Mouse (Mus musculus) midbrain, embryonic 14.5 days (tissue): ENCODE results near the gene Gm28729. TPM values are rescaled to one million over a fixed set of nuclear protein-coding genes. Genes with fewer than 3 reads are reported as not detected.
"Not testable (repeated sequence)": the region's sequence is repeated elsewhere in the genome, so short reads cannot be mapped to it uniquely, and the experiment has no call there.

Experiments
- ATAC-seq: fragments of 200-750 bp; cut with Nextera tagmentation; 2 replicates; pipeline ENCODE4 v1.8.0; 2017; ENCODE audit warnings: moderate number of reproducible peaks, moderate library complexity; ENCODE audit not compliant: low FRiP score, low TSS enrichment
- DNase-seq: peaks from one replicate; pipeline ENCODE4 v3.0.0-alpha.2; 2015
- H3K27ac ChIP-seq: fragments of 300-500 bp; sonication (generic); replicated peaks from 2 replicates; pipeline ENCODE4 v1.5.1; 2014; ENCODE audit warnings: mild to moderate bottlenecking, low read depth, low read length, moderate library complexity
- H3K27me3 ChIP-seq: fragments of 300-500 bp; sonication (generic); 2 replicates; pipeline ENCODE4 v1.6.1; 2014; ENCODE audit warnings: low read length, control low read depth, mixed read lengths; ENCODE audit not compliant: control insufficient read depth, insufficient read depth
- H3K36me3 ChIP-seq: fragments of 300-500 bp; sonication (generic); 2 replicates; pipeline ENCODE4 v1.6.1; 2014; ENCODE audit warnings: low read length, control low read depth; ENCODE audit not compliant: control insufficient read depth, insufficient read depth
- H3K4me1 ChIP-seq: fragments of 300-500 bp; sonication (generic); 2 replicates; pipeline ENCODE4 v1.6.1; 2014; ENCODE audit warnings: mild to moderate bottlenecking, antibody characterized with exemption, low read length, control low read depth; ENCODE audit not compliant: control insufficient read depth, insufficient read depth
- H3K4me2 ChIP-seq: fragments of 300-500 bp; sonication (generic); 2 replicates; pipeline ENCODE4 v1.6.1; 2014; ENCODE audit warnings: mild to moderate bottlenecking, low read length, moderate library complexity
- H3K4me3 ChIP-seq: fragments of 300-500 bp; sonication (generic); replicated peaks from 2 replicates; pipeline ENCODE4 v1.5.1; 2014; ENCODE audit warnings: low read depth, low read length
- H3K9ac ChIP-seq: fragments of 300-500 bp; sonication (generic); replicated peaks from 2 replicates; pipeline ENCODE4 v1.6.1; 2014; ENCODE audit warnings: mild to moderate bottlenecking, low read length, moderate library complexity
- H3K9me3 ChIP-seq: fragments of 300-500 bp; sonication (generic); 2 replicates; pipeline ENCODE4 v1.6.1; 2016; ENCODE audit warnings: low read length, control low read depth, mixed read lengths; ENCODE audit not compliant: control insufficient read depth
- WGBS: fragments of 180-500 bp; shearing (Covaris S2); extraction: QIAGEN DNeasy Blood & Tissue Kit; methylation state at CpG from one replicate; pipeline ENCODE4 v1.1.7; 2014; 5-methylcytosine and 5-hydroxymethylcytosine counted together
- polyA plus RNA-seq: library from polyadenylated mRNA; unstranded; fragments of >200 nt; fragmentation: Nextera tagmentation; extraction: Ambion mirVana; gene quantifications from 2 replicates; pipeline ENCODE4 v1.2.1, GENCODE M21; 2014

The Gm28729 gene
- polyA plus RNA-seq, 1 experiment from 2014 or later, result not detected

- no peaks in the 10 kb centered on the region; the same call in 1 of the 2 replicates for H3K4me1 ChIP-seq
- peaks cover 28% of the 10 kb centered on the region for H3K36me3 ChIP-seq
- peak overlapping the region; percentile 22; the same call in 1 of the 2 replicates for H3K4me3 ChIP-seq
- H3K4me2 ChIP-seq, result peak overlapping the region; percentile 52
- H3K27ac ChIP-seq, result peak overlapping the region; percentile 75
- WGBS, result 21% methylated on average over 27 of the region's 27 CpGs
- H3K9ac ChIP-seq, result peak overlapping the region; percentile 43
- H3K27me3 ChIP-seq, result no peaks in the 10 kb centered on the region
- ATAC-seq, result peak; percentile 84
- no peaks in the 10 kb centered on the region for H3K9me3 ChIP-seq
- peak; percentile 93 for DNase-seq
Observed at GRCm38 (mm10) chr9:96543643-96544640, 18.9 kb upstream of the Gm28729 start.

GRCm38 (mm10) chr9:96538916-96539315, 13.9 kb upstream of the Gm28729 start:
- no peak overlapping the region for H3K9ac ChIP-seq
- DNase-seq (no peak), ATAC-seq (no peak)
- no peak overlapping the region for H3K27ac ChIP-seq
- WGBS, result 62% methylated on average over 10 of the region's 10 CpGs
- no peaks in the 10 kb centered on the region for H3K9me3 ChIP-seq
- no peak overlapping the region for H3K4me3 ChIP-seq
- H3K4me2 ChIP-seq, result no peak overlapping the region
- peaks cover 17% of the 10 kb centered on the region for H3K36me3 ChIP-seq
- peaks cover 6% of the 10 kb centered on the region; the same call in 1 of the 2 replicates for H3K4me1 ChIP-seq
- H3K27me3 ChIP-seq, result no peaks in the 10 kb centered on the region

- Histone ChIP-seq H3K4me1 (peaks cover 6% of the 10 kb centered on the region; the same call in 1 of the 2 replicates), H3K4me3 (no peak overlapping the region), H3K36me3 (peaks cover 12% of the 10 kb centered on the region), H3K9ac (no peak overlapping the region), H3K27ac (no peak overlapping the region), H3K4me2 (no peak overlapping the region), H3K9me3 (no peaks in the 10 kb centered on the region), H3K27me3 (no peaks in the 10 kb centered on the region)
- ATAC-seq (no peak), DNase-seq (no peak)
- 89% methylated on average over 6 of the region's 6 CpGs for WGBS
Observed at GRCm38 (mm10) chr9:96537615-96537919, 12.5 kb upstream of the Gm28729 start.

GRCm38 (mm10) chr9:96536895-96537614, 12.0 kb upstream of the Gm28729 start:
- H3K36me3 ChIP-seq, result peaks cover 7% of the 10 kb centered on the region
- ATAC-seq, result no peak
- peak overlapping the region; percentile 24 for H3K4me3 ChIP-seq
- H3K9me3 ChIP-seq, result no peaks in the 10 kb centered on the region
- H3K9ac ChIP-seq, result peak overlapping the region; percentile 39; the same call in 1 of the 2 replicates
- H3K4me1 ChIP-seq, result peaks cover 6% of the 10 kb centered on the region; the same call in 1 of the 2 replicates
- H3K27ac ChIP-seq, result 0 out of 2 replicates have a peak overlapping the region, but pooled peaks have one; percentile 13
- 39% methylated on average over 37 of the region's 37 CpGs for WGBS
- H3K4me2 ChIP-seq, result peak overlapping the region; percentile 55
- no peaks in the 10 kb centered on the region for H3K27me3 ChIP-seq
- peak; percentile 54 for DNase-seq

- not testable (repeated sequence) for DNase-seq, H3K4me2 ChIP-seq, H3K9ac ChIP-seq, H3K9me3 ChIP-seq, H3K36me3 ChIP-seq, ATAC-seq, H3K27me3 ChIP-seq, H3K4me3 ChIP-seq, H3K27ac ChIP-seq, H3K4me1 ChIP-seq
- 95% methylated on average over 4 of the region's 4 CpGs for WGBS
Observed at GRCm38 (mm10) chr9:96536093-96536492, 11.0 kb upstream of the Gm28729 start.

- no peaks in the 10 kb centered on the region for H3K9me3 ChIP-seq
- H3K27me3 ChIP-seq, result no peaks in the 10 kb centered on the region
- no peaks in the 10 kb centered on the region for H3K36me3 ChIP-seq
- peaks cover 6% of the 10 kb centered on the region; the same call in 1 of the 2 replicates for H3K4me1 ChIP-seq
- DNase-seq (no peak), ATAC-seq (no peak)
- no peak overlapping the region for H3K27ac ChIP-seq
- 87% methylated on average over 6 of the region's 6 CpGs for WGBS
- no peak overlapping the region for H3K4me3 ChIP-seq
- no peak overlapping the region for H3K4me2 ChIP-seq
- H3K9ac ChIP-seq, result no peak overlapping the region
Observed at GRCm38 (mm10) chr9:96535431-96535830, 10.4 kb upstream of the Gm28729 start.

GRCm38 (mm10) chr9:96534256-96534655, 9.2 kb upstream of the Gm28729 start:
- Histone ChIP-seq H3K27ac (no peak overlapping the region), H3K27me3 (no peaks in the 10 kb centered on the region), H3K36me3 (no peaks in the 10 kb centered on the region), H3K9me3 (no peaks in the 10 kb centered on the region), H3K9ac (no peak overlapping the region), H3K4me2 (no peak overlapping the region), H3K4me1 (peaks cover 6% of the 10 kb centered on the region; the same call in 1 of the 2 replicates), H3K4me3 (no peak overlapping the region)
- no peak for DNase-seq
- no peak for ATAC-seq
- WGBS, result 90% methylated on average over 4 of the region's 4 CpGs

- Histone ChIP-seq H3K36me3 (no peaks in the 10 kb centered on the region), H3K4me3 (no peak overlapping the region), H3K9me3 (no peaks in the 10 kb centered on the region), H3K9ac (no peak overlapping the region), H3K4me1 (peaks cover 6% of the 10 kb centered on the region; the same call in 1 of the 2 replicates), H3K4me2 (no peak overlapping the region), H3K27ac (no peak overlapping the region), H3K27me3 (no peaks in the 10 kb centered on the region)
- ATAC-seq (no peak), DNase-seq (no peak)
- WGBS, result 85% methylated on average over 6 of the region's 6 CpGs
Observed at GRCm38 (mm10) chr9:96533476-96533875, 8.4 kb upstream of the Gm28729 start.
